Mouse (Mus musculus) adrenal gland, adult 8-10 months (tissue): Measurements from ENCODE around the gene Cdkal1. TPM values are rescaled to one million over a fixed set of nuclear protein-coding genes. Genes with fewer than 3 reads are reported as not detected.

Experiments
- DNase-seq: peaks from one replicate; pipeline ENCODE4 v3.0.0; 2022
- total RNA-seq, 4 experiments: library from RNA; stranded (reverse); gene quantifications; 2 replicates each; pipeline ENCODE4 v1.2.4; 2022

Cdkal1 gene
- total RNA-seq, 4 experiments from 2014 or later = 21.4 to 36.6 (median 31.2) TPM

DNA sequence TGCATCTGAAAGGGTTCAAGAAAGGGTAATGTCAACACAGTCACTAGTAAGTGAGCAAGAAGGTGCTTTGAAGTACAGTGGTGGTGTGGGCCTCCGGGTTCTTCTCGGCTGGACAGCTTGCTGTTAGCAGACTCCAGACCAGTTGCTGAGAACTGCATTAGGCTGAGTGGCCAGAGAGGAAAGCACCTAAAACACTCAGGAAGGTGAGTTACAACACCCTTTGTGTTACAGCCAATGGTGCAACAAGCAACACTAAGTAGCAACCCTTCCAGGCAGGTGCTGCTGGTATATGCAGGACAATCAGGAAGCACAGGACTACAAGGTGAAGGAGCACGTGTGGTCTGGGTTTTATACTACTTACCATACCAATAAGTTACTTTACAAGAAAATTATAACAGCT lies 90.2 kb downstream of the Cdkal1 start:
- DNase-seq = no peak

DNA sequence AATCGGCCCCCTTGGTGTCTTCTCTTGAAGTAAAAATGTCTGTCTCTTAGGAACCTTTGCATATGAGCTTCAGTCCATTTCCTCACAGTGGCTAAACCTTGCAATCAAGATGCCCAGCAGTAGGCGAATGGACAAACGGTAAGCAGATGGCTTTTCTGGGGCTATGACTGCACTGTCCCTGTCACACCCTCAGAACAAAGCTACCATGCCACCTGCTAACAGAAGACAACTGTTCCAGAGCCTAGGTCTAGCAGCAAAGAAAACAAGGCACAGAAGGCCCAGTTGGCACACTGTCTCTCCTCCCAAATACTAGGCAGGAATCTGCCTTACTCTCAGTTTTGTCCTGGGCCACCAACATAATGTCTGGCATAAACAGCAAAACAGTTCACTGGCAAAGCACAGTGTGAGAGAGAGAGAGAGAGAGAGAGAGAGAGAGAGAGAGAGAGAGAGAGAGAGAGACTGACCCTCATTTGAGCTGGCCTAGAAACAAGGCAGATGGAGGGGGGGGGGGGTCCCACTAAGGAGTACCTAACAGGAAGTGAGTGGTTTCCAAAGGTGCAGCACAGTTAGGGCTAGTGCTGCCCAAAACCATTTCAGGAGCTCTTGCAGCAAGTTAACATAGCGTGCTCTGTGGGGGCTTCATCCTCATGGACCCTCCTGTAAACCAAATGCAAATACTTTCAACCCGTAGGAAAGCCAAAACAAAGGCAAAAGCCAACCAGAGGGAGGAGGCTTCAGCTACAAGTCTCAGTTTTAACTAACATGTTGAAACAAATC lies 95.6 kb downstream of the Cdkal1 start:
- DNase-seq = no peak

DNA sequence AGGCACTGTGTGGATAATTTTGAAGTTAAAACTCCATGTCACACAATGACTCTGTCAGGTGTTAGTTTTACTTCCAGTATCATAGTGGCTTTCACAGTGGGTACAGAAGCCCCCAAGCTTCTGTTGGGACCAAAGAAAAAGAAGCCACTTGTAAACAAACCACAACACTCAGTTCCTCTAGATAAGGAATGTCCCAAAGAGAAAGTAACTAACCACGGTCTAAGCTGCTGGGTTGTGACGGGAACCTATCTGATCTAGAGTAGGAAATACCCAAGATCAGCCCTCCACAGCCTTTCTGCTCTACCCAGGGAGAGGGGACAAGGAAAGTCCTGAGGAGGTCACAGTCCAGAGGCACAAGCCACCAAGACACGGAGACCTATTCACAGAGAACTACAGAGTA lies 99.4 kb downstream of the Cdkal1 start:
- no peak for DNase-seq

DNA sequence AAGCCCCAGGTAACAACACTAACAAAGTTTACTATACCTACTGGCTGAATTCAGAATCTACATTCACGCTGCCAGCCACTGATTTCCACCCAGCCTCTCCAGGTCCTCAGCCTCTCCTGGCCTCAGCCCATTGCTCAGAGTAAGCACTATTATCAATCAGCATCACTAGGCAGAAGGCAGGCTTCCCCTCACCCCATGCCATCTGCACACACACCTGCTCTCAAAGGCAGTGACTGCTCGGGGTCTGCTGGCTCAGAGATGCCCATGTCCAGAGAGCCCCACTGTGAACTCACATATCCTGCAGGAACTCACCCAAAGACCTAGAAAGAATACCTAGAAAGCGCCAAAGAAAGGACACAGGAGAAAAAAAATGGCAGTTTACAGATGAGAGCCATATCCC lies 102.2 kb downstream of the Cdkal1 start:
- no peak for DNase-seq

DNA sequence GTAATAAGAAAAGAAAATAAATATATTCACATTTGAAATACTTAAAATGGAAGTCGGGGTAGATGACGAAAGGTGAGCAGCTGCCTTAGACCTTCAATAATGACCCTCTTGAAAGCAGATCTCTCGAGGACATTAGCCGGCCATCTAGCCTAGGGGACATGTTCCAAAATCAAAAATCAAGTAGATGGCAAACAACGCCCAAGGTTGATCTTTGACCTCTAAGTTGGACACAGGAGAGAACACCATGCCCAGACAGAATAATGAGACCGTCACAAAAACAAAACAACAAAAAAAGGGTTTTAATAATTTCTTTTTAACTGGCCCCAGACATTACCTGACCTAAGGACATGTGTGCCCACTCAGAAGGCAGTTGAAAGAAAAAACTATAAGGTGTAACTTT lies 103.4 kb downstream of the Cdkal1 start:
- DNase-seq = no peak

DNA sequence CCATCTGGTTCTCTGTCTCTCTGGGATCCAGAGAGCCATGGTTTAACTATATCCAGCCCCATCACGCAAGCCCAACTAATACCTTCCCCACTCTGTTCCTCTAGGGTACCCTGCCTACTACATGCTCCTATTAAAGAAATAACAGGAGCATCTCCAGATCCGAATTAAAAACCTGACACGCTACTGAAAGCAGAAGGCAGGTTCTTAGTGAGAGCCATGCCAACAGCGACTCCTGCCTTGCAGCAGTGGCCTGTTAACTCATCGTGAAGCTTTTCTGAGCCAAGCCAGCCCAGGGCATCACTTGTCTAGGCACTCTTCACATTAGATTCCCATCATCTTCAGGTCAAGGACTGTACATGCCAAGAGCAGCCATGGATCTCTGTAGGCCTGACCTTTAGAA lies 104.3 kb downstream of the Cdkal1 start:
- no peak for DNase-seq

DNA sequence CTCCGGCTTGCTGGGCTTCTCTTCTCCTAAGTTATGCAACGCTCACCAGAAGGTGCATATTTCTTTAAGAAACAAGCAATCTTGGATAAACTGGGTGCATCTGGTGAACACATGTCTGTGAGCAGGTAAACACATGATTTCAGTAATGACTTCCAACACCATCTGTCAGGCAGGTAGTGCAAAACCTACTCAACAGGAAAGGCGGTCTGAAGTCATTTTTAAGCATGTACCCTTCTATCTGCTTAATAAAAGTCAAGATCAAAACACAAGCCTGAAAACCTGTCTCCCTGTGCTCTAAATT lies 108.2 kb downstream of the Cdkal1 start:
- no peak for DNase-seq

DNA sequence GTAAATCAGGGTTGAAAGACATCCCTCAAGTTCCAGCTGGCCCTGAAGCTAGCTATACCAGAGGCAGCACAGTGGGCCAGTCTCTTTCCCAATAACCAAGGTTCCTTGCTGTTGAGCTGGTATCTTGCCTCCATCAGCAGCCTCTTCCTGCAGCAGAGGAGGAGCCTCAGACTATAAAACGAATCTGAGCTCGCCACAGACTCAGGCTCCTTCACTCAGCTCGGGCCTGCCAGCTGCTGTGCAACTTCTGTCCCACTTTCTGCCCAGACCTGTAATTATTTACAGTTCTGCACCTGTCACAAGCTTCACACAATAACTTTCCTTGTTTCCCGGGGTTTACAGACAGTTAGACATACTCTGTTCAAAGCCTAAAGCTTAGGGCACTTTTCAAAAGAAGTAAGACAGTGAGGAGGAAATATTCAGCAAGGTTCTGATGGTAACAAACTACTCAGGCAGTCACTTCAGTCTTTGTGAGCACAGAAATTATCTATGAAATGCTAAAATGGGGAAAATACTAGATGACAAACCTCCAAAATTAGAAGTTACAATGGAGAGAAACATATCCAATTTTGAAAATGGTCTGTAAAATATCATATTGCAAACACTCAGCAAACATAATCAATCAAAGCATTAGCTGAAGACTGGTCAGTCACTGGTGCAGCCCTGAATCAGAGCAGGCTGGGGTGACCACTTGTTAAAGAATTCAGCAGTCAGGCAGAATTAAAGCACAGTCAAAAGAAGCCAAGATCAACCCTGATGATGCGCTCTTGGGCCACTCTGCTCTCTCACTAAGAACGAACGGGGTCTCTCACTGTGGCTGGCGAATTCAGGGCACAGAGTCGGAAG lies 108.8 kb downstream of the Cdkal1 start:
- DNase-seq = no peak

DNA sequence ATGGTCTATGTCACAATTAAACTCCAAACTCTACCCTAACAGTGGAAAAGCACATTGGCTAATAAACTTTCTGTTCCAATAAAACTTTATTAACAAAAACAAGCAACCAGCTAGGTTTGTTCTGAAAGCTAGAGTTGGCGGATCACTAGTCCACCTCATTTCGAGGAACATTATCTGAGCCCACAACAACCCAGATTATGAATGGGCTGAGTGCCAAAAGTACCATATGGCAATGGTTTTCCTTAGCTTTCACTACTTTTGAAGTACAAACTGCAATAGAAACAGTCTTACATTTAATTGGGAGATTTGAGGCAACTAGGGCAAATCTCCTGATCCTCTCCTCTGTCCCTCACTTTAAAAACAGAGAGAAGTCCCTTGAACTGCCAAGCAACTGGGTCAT lies 110.4 kb downstream of the Cdkal1 start:
- no peak for DNase-seq

DNA sequence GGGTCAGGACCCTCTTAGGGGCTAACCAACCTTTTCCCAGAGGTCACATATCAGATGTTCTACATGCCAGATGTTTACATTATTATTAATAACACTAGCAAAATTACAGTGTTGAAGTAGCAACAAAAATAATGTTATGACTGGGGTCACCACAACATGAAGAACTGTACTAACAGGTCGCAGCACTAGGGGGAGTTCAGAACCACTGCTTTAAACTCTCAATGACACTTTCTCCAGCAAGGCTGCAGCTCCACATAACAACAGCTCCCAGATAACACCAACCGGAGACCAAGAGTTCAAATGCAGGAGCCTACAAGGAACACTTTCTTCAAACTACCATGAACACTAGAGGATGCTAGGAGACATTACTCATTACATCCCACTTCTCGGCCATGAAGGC lies 111.3 kb downstream of the Cdkal1 start:
- DNase-seq = no peak

DNA sequence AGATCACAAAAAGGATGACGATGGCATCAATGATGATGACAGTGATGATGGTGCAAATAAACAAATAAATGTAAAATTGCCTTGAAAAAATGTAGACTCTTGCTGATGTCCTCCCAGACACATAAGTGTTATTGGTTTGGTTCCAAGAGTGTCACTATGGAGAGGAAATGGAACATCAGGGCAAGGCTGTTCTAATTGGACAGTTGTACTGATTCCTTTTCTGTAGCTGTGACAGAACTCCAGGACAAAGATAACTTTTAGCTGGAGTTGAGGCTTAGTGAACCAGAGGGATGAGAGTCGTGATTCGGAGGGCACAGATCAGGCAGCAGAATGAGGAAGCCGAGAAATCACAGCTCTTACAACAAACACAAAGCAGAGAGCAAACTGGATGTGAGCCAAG lies 111.7 kb downstream of the Cdkal1 start:
- no peak for DNase-seq

DNA sequence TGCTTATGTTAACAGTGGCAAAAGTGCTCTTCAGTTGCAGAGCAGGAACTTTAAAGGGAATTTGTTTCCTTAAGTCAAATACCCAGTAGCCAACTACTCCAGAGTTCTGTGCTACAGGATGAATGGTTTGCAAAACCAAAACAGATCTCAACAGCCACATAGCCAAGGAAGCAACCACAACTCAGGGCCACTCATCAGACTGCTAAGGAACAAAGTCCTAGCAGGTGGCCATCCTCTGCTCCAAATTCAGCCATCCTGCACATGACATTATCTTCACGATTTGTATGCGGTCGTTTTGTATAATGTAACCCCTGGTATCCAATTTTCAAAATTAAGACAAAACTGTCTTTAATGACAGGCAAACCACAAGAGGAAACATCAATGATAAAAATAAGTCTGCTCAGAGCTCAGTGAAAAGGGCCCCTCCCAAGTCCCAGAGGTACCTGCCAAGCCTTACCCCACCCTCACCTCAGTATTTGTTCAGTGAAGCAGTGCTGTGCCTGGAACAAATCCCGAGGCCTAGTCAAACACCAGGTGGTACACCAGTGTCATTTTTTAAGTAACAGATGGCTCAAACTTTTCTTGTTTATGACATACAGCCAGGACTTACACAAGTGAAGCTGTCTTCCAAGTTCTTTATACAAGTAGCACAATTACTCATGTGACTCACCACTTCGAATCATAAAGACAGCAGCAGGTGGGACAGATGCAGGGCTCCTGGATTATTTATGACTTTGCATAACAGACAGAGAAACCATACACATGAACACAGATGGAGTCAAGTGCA lies 117.6 kb downstream of the Cdkal1 start:
- no peak for DNase-seq

DNA sequence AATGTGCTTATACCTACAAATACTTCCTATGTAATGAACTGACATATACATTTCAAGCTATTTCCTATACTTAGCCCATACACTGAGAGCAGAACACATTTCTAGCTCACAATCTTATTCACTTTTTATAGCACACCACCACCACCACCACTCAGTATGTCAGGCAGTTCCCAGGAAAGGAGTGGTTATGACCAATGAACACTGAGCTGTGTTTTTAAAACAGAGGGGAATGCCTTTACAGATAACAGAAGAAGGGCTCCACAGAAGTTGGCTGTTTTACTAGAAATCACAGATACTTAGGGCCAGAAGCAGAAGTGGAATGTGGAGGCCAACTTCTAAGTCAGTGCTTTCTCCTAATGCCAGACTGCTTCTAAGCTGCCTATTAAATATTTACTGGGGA lies 121.0 kb downstream of the Cdkal1 start:
- DNase-seq = no peak

DNA sequence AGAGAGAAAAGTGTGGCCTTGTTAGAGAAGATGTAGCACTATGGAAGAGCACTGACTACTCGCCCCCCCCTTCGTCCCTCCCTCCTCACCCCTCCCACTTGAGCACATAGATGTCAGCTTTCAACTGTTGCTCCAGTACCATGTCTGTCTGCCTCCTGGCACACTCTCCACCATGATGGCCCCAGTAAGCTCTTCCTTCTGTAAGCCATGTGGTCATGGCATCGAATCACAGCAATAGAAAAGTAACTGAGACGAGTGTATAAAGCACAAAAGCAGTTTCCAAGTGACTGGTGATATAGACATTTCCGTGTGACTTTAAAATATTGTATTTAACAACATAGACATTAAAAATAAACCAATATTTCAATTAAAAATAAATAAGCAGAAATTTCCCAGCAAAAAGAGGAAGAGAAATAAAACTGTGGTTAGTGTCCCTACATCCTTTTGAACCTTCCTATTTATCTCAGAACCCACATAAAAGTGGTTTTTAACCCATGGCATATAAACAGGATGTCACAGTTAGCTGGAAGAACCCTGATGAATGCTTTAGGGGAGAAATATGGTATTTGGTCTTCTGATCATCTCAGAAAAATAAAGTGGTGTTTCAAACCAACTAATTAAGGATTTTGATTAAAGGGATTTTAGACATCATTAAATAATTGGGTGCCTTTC lies 129.2 kb downstream of the Cdkal1 start:
- no peak for DNase-seq

DNA sequence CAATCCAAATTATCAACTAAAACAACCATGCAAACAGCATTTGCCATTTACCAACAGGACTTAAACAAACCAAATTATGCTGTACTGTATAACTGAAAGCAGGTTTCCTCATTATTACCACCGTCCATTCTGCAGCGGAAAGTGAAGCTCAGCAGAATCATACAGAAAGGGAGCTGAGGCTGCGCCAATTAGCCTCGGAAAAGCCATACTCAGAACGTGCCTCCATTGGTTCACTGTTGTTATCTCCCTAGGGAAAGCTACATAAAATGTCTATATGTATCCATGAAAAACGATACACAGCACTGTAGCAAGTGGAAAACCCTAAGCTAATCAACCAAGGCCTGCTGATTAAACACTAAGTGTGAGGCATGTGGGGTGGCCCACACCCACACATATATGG lies 130.6 kb downstream of the Cdkal1 start:
- DNase-seq = no peak

DNA sequence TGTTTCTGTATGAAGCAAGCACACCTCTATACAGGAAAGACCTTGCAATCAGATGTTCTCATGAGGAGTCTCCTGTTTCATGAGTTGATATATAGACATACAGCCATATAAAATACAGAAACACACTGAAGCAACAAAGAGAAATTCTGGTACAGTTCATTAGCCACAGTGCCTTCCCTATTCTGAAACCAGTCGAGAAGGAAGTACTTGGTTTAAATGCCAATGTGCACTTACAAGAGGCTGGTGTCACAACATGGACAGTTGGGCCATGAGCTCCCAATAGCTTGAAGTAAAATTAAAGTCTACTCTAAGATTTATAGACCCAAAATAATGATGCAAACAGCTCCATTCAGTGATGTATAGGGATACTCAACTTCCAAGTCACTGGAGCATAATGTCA lies 132.3 kb downstream of the Cdkal1 start:
- DNase-seq = no peak

DNA sequence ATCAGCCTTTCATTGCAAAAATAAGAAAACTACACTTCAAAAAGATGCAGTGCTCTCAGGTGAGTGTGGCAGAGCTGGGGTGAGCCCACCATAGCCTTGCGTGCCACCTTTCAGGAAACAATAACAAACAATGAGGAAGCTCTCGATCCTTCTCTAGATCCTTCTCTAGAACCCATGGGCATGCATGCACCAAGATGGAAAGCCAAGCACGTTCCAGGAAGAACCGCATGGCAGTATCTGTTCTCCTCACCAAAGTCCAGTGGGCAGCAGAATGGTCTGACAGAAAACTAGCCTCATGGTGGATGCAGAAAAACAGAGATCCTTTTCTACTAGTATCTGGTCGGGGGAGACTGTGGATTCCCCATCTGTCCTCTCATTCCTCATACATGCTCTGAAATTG lies 134.3 kb downstream of the Cdkal1 start:
- DNase-seq = no peak

DNA sequence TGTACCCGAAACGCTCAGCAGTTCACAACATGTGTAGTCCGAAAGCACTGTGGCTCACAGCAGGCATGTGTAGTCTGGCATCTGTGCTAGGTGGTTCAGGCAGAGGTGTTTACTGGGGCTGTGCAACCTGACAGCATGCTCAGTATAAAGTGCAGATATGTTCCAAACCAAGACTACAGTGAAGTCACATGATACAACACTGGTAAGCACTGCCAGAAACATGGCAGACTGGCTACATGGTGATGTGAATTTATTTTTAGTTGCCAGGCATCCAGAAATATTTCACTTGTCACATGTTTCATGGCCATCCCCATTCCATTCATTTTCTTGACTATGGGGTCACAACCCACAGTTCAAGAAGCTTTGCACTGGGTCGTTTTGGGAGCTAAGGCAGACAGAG lies 138.9 kb downstream of the Cdkal1 start:
- DNase-seq = no peak

DNA sequence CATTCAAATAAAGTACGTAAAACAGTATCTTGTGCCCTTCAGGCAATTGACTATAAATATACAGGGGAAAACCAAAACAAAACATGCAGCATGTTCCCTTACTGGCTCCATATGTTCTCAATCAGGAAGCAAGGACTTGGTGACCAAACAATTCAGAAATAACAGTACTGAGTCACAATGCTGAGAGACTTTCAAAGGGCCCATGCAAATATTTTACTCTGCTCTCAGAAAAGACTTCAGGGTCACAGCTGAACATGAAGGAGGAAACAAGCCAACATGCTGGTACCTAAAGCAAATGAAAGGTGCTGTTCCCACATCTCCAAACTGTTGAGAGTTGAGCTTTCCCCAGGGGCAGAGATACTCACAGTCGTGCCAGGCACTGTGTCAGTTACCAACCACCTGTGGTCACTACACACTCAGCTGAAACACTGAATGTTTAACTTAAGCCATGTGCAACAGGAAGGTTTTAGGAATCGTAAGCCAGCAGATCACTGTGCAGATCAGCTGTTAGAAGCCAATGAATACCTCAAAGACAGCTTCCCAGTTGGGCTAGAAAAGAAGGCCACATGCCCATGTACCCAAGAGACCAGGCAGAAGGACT lies 140.1 kb downstream of the Cdkal1 start:
- no peak for DNase-seq

DNA sequence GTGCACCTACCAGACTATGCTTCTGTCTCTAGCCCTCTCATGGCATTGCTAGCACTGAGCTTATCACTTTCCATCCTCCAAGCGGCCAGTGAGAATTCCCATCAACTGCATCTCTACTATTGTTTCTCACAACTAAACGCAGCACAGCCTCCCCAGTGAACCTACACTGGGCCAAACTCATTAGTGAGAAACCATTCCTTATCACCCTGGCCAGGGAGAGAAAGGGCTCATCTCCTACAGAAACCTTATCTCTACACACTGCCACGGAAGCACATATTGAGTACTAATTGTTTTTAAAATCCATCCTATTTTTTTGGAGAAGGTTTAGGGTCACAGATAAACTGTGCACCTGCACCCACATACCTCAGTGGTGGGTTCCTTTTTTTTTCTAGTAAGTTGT lies 147.9 kb downstream of the Cdkal1 start:
- no peak for DNase-seq

DNA sequence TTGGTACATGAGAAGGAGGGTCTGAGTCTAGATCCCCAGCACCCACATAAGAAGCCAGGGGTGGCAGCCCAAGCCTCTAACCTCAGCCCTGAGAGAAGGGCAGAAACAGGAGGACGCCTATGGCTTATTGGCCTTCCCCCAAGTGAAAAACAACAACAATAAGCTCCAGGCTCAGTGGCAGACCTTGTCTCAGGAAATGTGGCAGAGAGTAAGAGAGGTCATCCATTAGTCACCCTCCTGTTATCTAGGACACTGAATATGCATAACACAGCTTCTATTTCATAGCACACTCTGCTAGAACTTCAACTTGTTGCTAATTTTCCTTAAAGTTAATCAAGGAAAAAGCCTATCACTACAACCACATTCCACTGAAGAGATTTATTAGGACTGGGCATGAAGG lies 154.1 kb downstream of the Cdkal1 start:
- peak; percentile 29 for DNase-seq

DNA sequence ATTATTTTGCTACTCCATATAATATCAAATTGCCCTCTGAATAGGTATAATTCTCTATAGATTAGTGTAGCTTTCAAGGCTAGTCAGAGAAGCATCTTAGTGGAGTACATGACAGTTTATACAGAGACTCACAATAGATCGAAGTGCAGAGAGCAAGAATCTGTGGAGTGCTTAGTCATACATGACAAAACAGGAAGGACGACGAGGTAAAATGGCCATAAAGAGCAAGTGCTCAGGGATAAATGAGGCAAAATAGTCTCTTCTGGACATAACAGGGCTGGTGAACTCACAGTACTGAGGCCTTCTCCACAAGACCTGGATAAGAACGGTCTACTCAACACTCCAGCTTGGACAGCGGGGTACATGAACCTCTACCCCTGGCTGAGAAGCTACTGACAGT lies 155.6 kb downstream of the Cdkal1 start:
- no peak for DNase-seq
